Mouse (Mus musculus) heart, embryonic 12.5 days (tissue): Measurements from ENCODE around the gene Gas2l3. TPM values are rescaled to one million over a fixed set of nuclear protein-coding genes. Genes with fewer than 3 reads are reported as not detected.

Experiments used
- ATAC-seq: fragments of 200-750 bp; cut with Nextera tagmentation; 2 replicates; pipeline ENCODE4 v1.8.0; 2017; ENCODE audit warnings: moderate TSS enrichment, moderate library complexity; ENCODE audit not compliant: insufficient number of reproducible peaks, low FRiP score
- H3K27ac ChIP-seq: fragments of 300-500 bp; sonication (generic); 2 replicates; pipeline ENCODE4 v1.5.1; 2016; ENCODE audit warnings: mild to moderate bottlenecking, moderate library complexity; ENCODE audit not compliant: poor library complexity, severe bottlenecking
- H3K27me3 ChIP-seq: fragments of 300-500 bp; sonication (generic); replicated peaks from 2 replicates; pipeline ENCODE4 v1.6.1; 2016; ENCODE audit warnings: mild to moderate bottlenecking, moderate library complexity
- H3K36me3 ChIP-seq: fragments of 300-500 bp; sonication (generic); 2 replicates; pipeline ENCODE4 v1.6.1; 2016; ENCODE audit warnings: mild to moderate bottlenecking, moderate library complexity
- H3K4me1 ChIP-seq: fragments of 300-500 bp; sonication (generic); replicated peaks from 2 replicates; pipeline ENCODE4 v1.6.1; 2016; ENCODE audit warnings: mild to moderate bottlenecking
- H3K4me2 ChIP-seq: fragments of 300-500 bp; sonication (generic); 2 replicates; pipeline ENCODE4 v1.6.1; 2016; ENCODE audit warnings: mild to moderate bottlenecking, moderate library complexity
- H3K4me3 ChIP-seq: fragments of 300-500 bp; sonication (generic); 2 replicates; pipeline ENCODE4 v1.5.1; 2016; ENCODE audit warnings: mild to moderate bottlenecking
- H3K9ac ChIP-seq: fragments of 300-500 bp; sonication (generic); 2 replicates; pipeline ENCODE4 v1.6.1; 2016; ENCODE audit warnings: mild to moderate bottlenecking, moderate library complexity
- H3K9me3 ChIP-seq: fragments of 300-500 bp; sonication (generic); replicated peaks from 2 replicates; pipeline ENCODE4 v1.6.1; 2016; ENCODE audit warnings: mild to moderate bottlenecking, moderate library complexity
- WGBS: fragments of 180-500 bp; shearing (Covaris S2); methylation state at CpG from one replicate; pipeline ENCODE4 v1.1.7; 2016; 5-methylcytosine and 5-hydroxymethylcytosine counted together
- polyA plus RNA-seq: library from polyadenylated mRNA; unstranded; fragments of >200 nt; fragmentation: Nextera tagmentation; extraction: Ambion mirVana; gene quantifications from 2 replicates; pipeline ENCODE4 v1.2.1, GENCODE M21; 2016

Gas2l3 gene
- polyA plus RNA-seq, 1 experiment from 2014 or later: 28.1 TPM

DNA sequence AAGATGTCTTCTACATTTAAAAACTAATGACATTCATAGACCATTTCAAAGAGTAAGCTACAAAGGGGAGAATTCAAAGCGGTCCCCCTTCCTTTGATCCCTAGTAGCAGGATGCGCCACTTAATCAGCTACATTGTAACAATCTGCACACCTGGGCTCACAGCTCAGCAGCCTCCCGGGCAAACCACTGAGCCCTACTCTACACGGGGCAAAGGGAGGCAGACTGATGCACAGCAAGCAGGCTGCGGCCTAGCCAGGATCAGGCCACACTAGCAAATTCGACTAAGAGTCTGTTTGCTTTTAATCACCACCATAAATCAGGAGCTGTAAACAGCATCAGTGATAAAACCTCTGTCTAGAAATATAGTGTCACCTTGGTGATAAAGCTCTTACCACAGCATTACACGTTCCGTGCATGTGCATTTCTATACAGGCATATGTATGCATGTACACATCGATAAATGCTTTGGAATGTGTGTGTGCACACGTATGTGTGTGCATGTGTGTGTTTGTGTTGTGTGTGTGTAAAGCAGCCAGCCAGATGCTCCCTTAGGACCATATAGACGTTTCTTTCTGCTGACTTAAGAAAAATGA lies 18.9 kb downstream of the Gas2l3 start:
- no peak overlapping the region for H3K9ac ChIP-seq
- no peak overlapping the region for H3K27ac ChIP-seq
- H3K9me3 ChIP-seq: no peaks in the 10 kb centered on the region
- peaks cover 72% of the 10 kb centered on the region for H3K36me3 ChIP-seq
- no peak overlapping the region for H3K4me3 ChIP-seq
- H3K4me1 ChIP-seq: no peaks in the 10 kb centered on the region
- H3K27me3 ChIP-seq: no peaks in the 10 kb centered on the region
- no peak for ATAC-seq
- WGBS: 89% methylated on average over 11 of the region's 11 CpGs
- H3K4me2 ChIP-seq: no peak overlapping the region

- Histone ChIP-seq H3K4me3 (no peak overlapping the region), H3K27ac (no peak overlapping the region), H3K9ac (no peak overlapping the region), H3K27me3 (no peaks in the 10 kb centered on the region), H3K36me3 (peaks cover 68% of the 10 kb centered on the region), H3K4me1 (no peaks in the 10 kb centered on the region), H3K4me2 (no peak overlapping the region), H3K9me3 (no peaks in the 10 kb centered on the region)
- ATAC-seq: no peak
- 90% methylated on average over 9 of the region's 9 CpGs for WGBS
Observed at GRCm38 (mm10) chr10:89424217-89424616, 19.6 kb downstream of the Gas2l3 start.

DNA sequence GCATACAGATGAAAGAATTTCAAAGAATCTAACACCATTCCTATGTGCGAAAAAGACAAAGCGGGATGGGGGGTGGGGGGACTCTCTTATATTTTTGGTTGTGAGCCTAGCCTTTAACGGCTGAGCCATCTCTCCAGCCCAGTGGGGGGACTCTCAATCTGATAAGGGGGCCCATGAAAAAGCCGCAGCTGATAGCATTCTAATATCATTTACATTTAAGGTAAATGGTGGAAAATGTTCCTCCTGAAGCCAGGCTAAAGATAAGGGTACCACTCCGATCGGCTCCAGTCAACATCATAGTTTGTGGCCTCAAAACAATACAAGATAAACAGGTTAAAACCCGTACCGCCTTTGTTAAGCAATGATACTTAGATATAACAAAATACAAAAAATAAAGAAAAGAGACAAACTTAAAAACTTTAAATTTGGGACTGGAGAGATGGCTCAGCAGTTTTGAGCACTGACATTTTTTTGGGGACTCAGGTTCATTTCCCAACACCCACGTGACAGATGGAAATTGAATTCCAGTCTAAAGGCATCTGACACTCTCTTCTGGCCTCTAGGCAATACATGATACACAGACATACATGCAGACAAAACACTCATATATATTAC lies 20.5 kb downstream of the Gas2l3 start:
- peaks cover 63% of the 10 kb centered on the region for H3K36me3 ChIP-seq
- H3K27me3 ChIP-seq: no peaks in the 10 kb centered on the region
- ATAC-seq: no peak
- H3K9ac ChIP-seq: no peak overlapping the region
- H3K27ac ChIP-seq: no peak overlapping the region
- no peaks in the 10 kb centered on the region for H3K4me1 ChIP-seq
- 84% methylated on average over 9 of the region's 9 CpGs for WGBS
- H3K9me3 ChIP-seq: no peaks in the 10 kb centered on the region
- no peak overlapping the region for H3K4me2 ChIP-seq
- no peak overlapping the region for H3K4me3 ChIP-seq

- Histone ChIP-seq H3K36me3 (peaks cover 63% of the 10 kb centered on the region), H3K27me3 (no peaks in the 10 kb centered on the region), H3K4me3 (no peak overlapping the region), H3K27ac (no peak overlapping the region), H3K9me3 (no peaks in the 10 kb centered on the region), H3K4me1 (no peaks in the 10 kb centered on the region), H3K9ac (no peak overlapping the region), H3K4me2 (no peak overlapping the region)
- no peak for ATAC-seq
- 78% methylated on average over 8 of the region's 8 CpGs for WGBS
Observed at GRCm38 (mm10) chr10:89422504-89423158, 21.1 kb downstream of the Gas2l3 start.

DNA sequence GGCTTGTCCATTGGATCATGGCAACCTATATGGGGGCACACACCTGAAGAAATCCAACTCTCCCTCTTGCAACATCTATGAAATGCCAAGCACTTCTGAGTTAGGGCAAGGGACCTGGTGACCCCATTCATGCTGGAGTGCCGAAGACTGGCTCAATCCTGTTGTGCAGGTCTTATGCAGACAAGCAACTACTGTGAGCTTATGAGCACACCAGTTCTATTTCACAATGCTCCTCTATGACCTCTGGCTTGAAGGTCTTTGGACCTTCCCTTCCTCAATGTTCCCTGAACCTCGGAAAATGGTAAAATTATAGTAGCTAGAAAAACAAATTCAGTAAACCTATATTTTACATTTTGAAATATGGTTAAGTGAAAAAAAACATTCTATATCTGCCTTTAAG lies 25.8 kb downstream of the Gas2l3 start:
- Histone ChIP-seq H3K4me3 (no peak overlapping the region), H3K4me1 (no peaks in the 10 kb centered on the region), H3K4me2 (no peak overlapping the region), H3K27me3 (no peaks in the 10 kb centered on the region), H3K9ac (no peak overlapping the region), H3K9me3 (no peaks in the 10 kb centered on the region), H3K27ac (no peak overlapping the region), H3K36me3 (peaks cover 68% of the 10 kb centered on the region)
- no peak for ATAC-seq
- 91% methylated on average over 2 of the region's 2 CpGs for WGBS

GRCm38 (mm10) chr10:89415478-89415877 lies 28.3 kb downstream of the Gas2l3 start:
- Histone ChIP-seq H3K4me3 (no peak overlapping the region), H3K4me2 (no peak overlapping the region), H3K9me3 (no peaks in the 10 kb centered on the region), H3K27me3 (no peaks in the 10 kb centered on the region), H3K4me1 (no peaks in the 10 kb centered on the region), H3K36me3 (peaks cover 68% of the 10 kb centered on the region), H3K9ac (no peak overlapping the region), H3K27ac (no peak overlapping the region)
- 75% methylated on average over 3 of the region's 3 CpGs for WGBS
- ATAC-seq: no peak

- Histone ChIP-seq H3K27ac (no peak overlapping the region), H3K4me2 (no peak overlapping the region), H3K9me3 (no peaks in the 10 kb centered on the region), H3K4me3 (no peak overlapping the region), H3K4me1 (no peaks in the 10 kb centered on the region), H3K27me3 (no peaks in the 10 kb centered on the region), H3K36me3 (peaks cover 19% of the 10 kb centered on the region), H3K9ac (no peak overlapping the region)
- WGBS: 55% methylated on average over 1 of the region's 1 CpGs
- no peak for ATAC-seq
Observed at GRCm38 (mm10) chr10:89407551-89407950, 36.2 kb downstream of the Gas2l3 start.

DNA sequence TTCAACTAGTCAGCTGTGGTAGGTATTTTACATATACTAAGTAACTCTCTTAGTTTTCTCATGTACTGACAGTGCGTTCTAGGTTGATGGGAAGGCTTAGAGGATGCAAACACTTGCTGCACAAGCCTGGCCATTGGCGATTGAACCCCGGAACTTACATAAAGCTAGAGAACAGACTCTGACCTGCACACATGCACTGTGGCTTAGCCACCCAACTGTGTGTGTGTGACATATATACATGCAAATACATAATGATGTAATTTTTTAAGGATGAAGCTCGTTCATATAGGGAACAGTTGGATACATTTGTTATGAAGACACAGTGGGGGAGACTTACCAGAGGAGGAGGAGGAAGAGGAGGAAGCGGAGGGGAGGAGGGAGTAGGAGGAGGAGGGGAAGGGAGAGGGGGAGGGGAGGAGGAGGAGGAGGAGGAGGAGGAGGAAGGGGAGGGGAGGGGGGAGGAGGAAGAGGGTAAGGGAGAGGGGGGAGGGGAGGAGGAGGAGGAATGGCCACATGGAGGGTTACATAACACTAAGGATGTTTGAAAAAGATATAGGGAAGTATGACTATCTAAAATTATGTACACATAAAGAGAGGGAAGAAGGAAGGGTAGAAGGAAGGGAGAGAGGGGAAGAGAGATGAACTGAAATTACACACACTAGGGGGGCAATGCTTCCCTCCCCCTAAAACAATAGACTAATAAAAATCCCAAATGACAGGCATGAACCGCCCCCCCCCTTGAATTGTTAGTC lies 36.9 kb downstream of the Gas2l3 start:
- Histone ChIP-seq H3K4me2 (no peak overlapping the region), H3K9me3 (no peaks in the 10 kb centered on the region), H3K36me3 (peaks cover 17% of the 10 kb centered on the region), H3K4me3 (no peak overlapping the region), H3K4me1 (no peaks in the 10 kb centered on the region), H3K27me3 (no peaks in the 10 kb centered on the region), H3K9ac (no peak overlapping the region), H3K27ac (no peak overlapping the region)
- 79% methylated on average over 5 of the region's 6 CpGs for WGBS
- ATAC-seq: no peak

GRCm38 (mm10) chr10:89404936-89405335 lies 38.8 kb downstream of the Gas2l3 start:
- H3K36me3 ChIP-seq: 0 out of 2 replicates have a peak, but pooled peaks cover 2% of the 10 kb centered on the region
- no peak overlapping the region for H3K4me2 ChIP-seq
- peaks cover 13% of the 10 kb centered on the region for H3K9me3 ChIP-seq
- no peaks in the 10 kb centered on the region for H3K27me3 ChIP-seq
- no peaks in the 10 kb centered on the region for H3K4me1 ChIP-seq
- no peak for ATAC-seq
- H3K4me3 ChIP-seq: no peak overlapping the region
- no peak overlapping the region for H3K9ac ChIP-seq
- no peak overlapping the region for H3K27ac ChIP-seq
- 68% methylated on average over 4 of the region's 4 CpGs for WGBS

GRCm38 (mm10) chr10:89400674-89401336 lies 43.0 kb downstream of the Gas2l3 start:
- no peaks in the 10 kb centered on the region for H3K27me3 ChIP-seq
- no peaks in the 10 kb centered on the region for H3K36me3 ChIP-seq
- no peak overlapping the region for H3K27ac ChIP-seq
- no peak overlapping the region for H3K4me3 ChIP-seq
- peaks cover 2% of the 10 kb centered on the region; the same call in 1 of the 2 replicates for H3K4me1 ChIP-seq
- H3K9ac ChIP-seq: no peak overlapping the region
- 85% methylated on average over 19 of the region's 19 CpGs for WGBS
- no peak overlapping the region for H3K4me2 ChIP-seq
- ATAC-seq: no peak
- H3K9me3 ChIP-seq: peaks cover 13% of the 10 kb centered on the region

DNA sequence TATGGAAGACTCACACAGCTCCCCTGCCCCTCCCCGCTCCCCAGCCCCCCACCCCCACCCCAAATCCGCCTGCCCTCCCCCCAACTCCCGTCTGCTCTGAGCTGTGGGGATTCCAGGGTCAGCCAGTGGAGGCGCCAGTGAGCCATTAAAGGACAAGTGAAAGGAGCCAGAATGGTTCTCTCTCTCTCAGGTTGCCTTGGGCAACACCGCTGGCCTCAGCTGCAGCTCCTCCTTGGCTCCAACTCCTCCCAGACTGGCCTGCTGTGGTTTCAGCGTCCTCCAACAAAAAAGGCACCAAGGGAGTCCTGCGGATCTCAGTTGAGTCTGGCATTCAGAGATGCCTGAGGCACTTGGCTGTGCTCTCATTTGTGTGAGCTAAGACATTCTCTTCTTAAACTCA lies 47.9 kb downstream of the Gas2l3 start:
- Histone ChIP-seq H3K9me3 (peaks cover 7% of the 10 kb centered on the region), H3K9ac (no peak overlapping the region), H3K27me3 (no peaks in the 10 kb centered on the region), H3K4me1 (peaks cover 5% of the 10 kb centered on the region; the same call in 1 of the 2 replicates), H3K27ac (no peak overlapping the region), H3K4me2 (peak overlapping the region; percentile 51), H3K36me3 (no peaks in the 10 kb centered on the region), H3K4me3 (no peak overlapping the region)
- WGBS: 4% methylated on average over 7 of the region's 7 CpGs
- 0 out of 2 replicates have a peak, but pooled peaks have one; percentile 18 for ATAC-seq
